Mouse (Mus musculus) liver, embryonic 13.5 days (tissue): ENCODE measurements around the gene Adamts9. TPM values are rescaled to one million over a fixed set of nuclear protein-coding genes. Genes with fewer than 3 reads are reported as not detected.
A peak's percentile ranks its signal among the peaks of the same experiment; 100 is the strongest.

ENCODE experiments used
- ATAC-seq: fragments of 200-750 bp; cut with Nextera tagmentation; 2 replicates; pipeline ENCODE4 v1.8.0; 2017; ENCODE audit warnings: low read depth, mild to moderate bottlenecking, moderate number of reproducible peaks, moderate library complexity
- DNase-seq: peaks from one replicate; pipeline ENCODE4 v3.0.0; 2022
- H3K27ac ChIP-seq: fragments of 300-500 bp; sonication (generic); 2 replicates; pipeline ENCODE4 v1.5.1; 2015; ENCODE audit warnings: moderate library complexity, mild to moderate bottlenecking, inconsistent platforms
- H3K27me3 ChIP-seq: fragments of 300-500 bp; sonication (generic); 2 replicates; pipeline ENCODE4 v1.6.1; 2015; ENCODE audit warnings: mild to moderate bottlenecking, inconsistent platforms
- H3K36me3 ChIP-seq: fragments of 300-500 bp; sonication (generic); 2 replicates; pipeline ENCODE4 v1.6.1; 2015; ENCODE audit warnings: mild to moderate bottlenecking, inconsistent platforms
- H3K4me1 ChIP-seq: fragments of 300-500 bp; sonication (generic); replicated peaks from 2 replicates; pipeline ENCODE4 v1.6.1; 2015; ENCODE audit warnings: inconsistent platforms
- H3K4me2 ChIP-seq: fragments of 300-500 bp; sonication (generic); 2 replicates; pipeline ENCODE4 v1.6.1; 2015; ENCODE audit warnings: inconsistent platforms, mild to moderate bottlenecking, moderate library complexity
- H3K4me3 ChIP-seq: fragments of 300-500 bp; sonication (generic); replicated peaks from 2 replicates; pipeline ENCODE4 v1.5.1; 2015; ENCODE audit warnings: mild to moderate bottlenecking, inconsistent platforms
- H3K9ac ChIP-seq: fragments of 300-500 bp; sonication (generic); 2 replicates; pipeline ENCODE4 v1.6.1; 2015; ENCODE audit warnings: mild to moderate bottlenecking, inconsistent platforms
- H3K9me3 ChIP-seq: fragments of 300-500 bp; sonication (generic); replicated peaks from 2 replicates; pipeline ENCODE4 v1.6.1; 2016; ENCODE audit warnings: inconsistent platforms
- WGBS: fragments of 180-500 bp; shearing (Covaris S2); methylation state at CpG from one replicate; pipeline ENCODE4 v1.1.7; 2015; ENCODE audit not compliant: insufficient replicate concordance; 5-methylcytosine and 5-hydroxymethylcytosine counted together
- polyA plus RNA-seq: library from polyadenylated mRNA; unstranded; fragments of >200 nt; fragmentation: Nextera tagmentation; extraction: Ambion mirVana; gene quantifications from 2 replicates; pipeline ENCODE4 v1.2.1, GENCODE M21; 2015

Adamts9 gene
- polyA plus RNA-seq, 1 experiment from 2014 or later: 0.91 TPM

- WGBS: 80% methylated on average over 6 of the region's 6 CpGs
- Histone ChIP-seq H3K27me3 (no peaks in the 10 kb centered on the region), H3K36me3 (no peaks in the 10 kb centered on the region), H3K4me1 (no peaks in the 10 kb centered on the region), H3K9me3 (no peaks in the 10 kb centered on the region), H3K4me2 (no peak overlapping the region), H3K9ac (no peak overlapping the region), H3K4me3 (no peak overlapping the region), H3K27ac (no peak overlapping the region)
- DNase-seq (no peak), ATAC-seq (no peak)
These were observed 17.7 kb upstream of the Adamts9 start for GRCm38 (mm10) chr6:92960997-92961396.

GRCm38 (mm10) chr6:92959416-92959815, 16.1 kb upstream of the Adamts9 start:
- Histone ChIP-seq H3K9me3 (no peaks in the 10 kb centered on the region), H3K9ac (no peak overlapping the region), H3K4me3 (no peak overlapping the region), H3K4me1 (no peaks in the 10 kb centered on the region), H3K4me2 (no peak overlapping the region), H3K27ac (no peak overlapping the region), H3K36me3 (no peaks in the 10 kb centered on the region), H3K27me3 (no peaks in the 10 kb centered on the region)
- WGBS: 46% methylated on average over 2 of the region's 2 CpGs
- no peak for DNase-seq
- ATAC-seq: no peak

- Histone ChIP-seq H3K4me3 (no peak overlapping the region), H3K4me2 (no peak overlapping the region), H3K4me1 (no peaks in the 10 kb centered on the region), H3K9me3 (0 out of 2 replicates have a peak, but pooled peaks cover 4% of the 10 kb centered on the region), H3K9ac (no peak overlapping the region), H3K27me3 (peaks cover 36% of the 10 kb centered on the region), H3K36me3 (no peaks in the 10 kb centered on the region), H3K27ac (no peak overlapping the region)
- no peak for DNase-seq
- no peak for ATAC-seq
- WGBS: 67% methylated on average over 6 of the region's 6 CpGs
These were observed 4.2 kb upstream of the Adamts9 start for GRCm38 (mm10) chr6:92947337-92948042.

- Histone ChIP-seq H3K9me3 (0 out of 2 replicates have a peak, but pooled peaks cover 4% of the 10 kb centered on the region), H3K4me1 (no peaks in the 10 kb centered on the region), H3K4me3 (no peak overlapping the region), H3K4me2 (no peak overlapping the region), H3K27ac (no peak overlapping the region), H3K9ac (no peak overlapping the region), H3K36me3 (no peaks in the 10 kb centered on the region), H3K27me3 (peaks cover 64% of the 10 kb centered on the region)
- ATAC-seq (no peak), DNase-seq (no peak)
- WGBS: 44% methylated on average over 7 of the region's 7 CpGs
These were observed 1.4 kb upstream of the Adamts9 start for GRCm38 (mm10) chr6:92944711-92945110.

- Histone ChIP-seq H3K4me2 (peak overlapping the region; percentile 58), H3K9me3 (0 out of 2 replicates have a peak, but pooled peaks cover 4% of the 10 kb centered on the region), H3K27ac (no peak overlapping the region), H3K36me3 (no peaks in the 10 kb centered on the region), H3K9ac (no peak overlapping the region), H3K4me3 (peak overlapping the region; percentile 52), H3K4me1 (no peaks in the 10 kb centered on the region), H3K27me3 (peaks cover 68% of the 10 kb centered on the region)
- DNase-seq (no peak), ATAC-seq (no peak)
- 4% methylated on average over 14 of the region's 14 CpGs for WGBS
These were observed 875 bp upstream of the Adamts9 start for GRCm38 (mm10) chr6:92944048-92944685.

- H3K9ac ChIP-seq: peak overlapping the region; percentile 1; the same call in 1 of the 2 replicates
- no peak for ATAC-seq
- H3K27ac ChIP-seq: peak overlapping the region; percentile 21; the same call in 1 of the 2 replicates
- H3K4me1 ChIP-seq: no peaks in the 10 kb centered on the region
- H3K36me3 ChIP-seq: no peaks in the 10 kb centered on the region
- H3K4me3 ChIP-seq: peak overlapping the region; percentile 52
- DNase-seq: no peak
- under 1% methylated on average over 30 of the region's 30 CpGs for WGBS
- no peaks in the 10 kb centered on the region for H3K9me3 ChIP-seq
- peaks cover 68% of the 10 kb centered on the region for H3K27me3 ChIP-seq
- H3K4me2 ChIP-seq: peak overlapping the region; percentile 58
These were observed 1.4 kb downstream of the Adamts9 start for GRCm38 (mm10) chr6:92941756-92942420.

GRCm38 (mm10) chr6:92941281-92941731, 2.0 kb downstream of the Adamts9 start:
- H3K4me2 ChIP-seq: peak overlapping the region; percentile 58
- peak overlapping the region; percentile 52 for H3K4me3 ChIP-seq
- peaks cover 65% of the 10 kb centered on the region for H3K27me3 ChIP-seq
- no peaks in the 10 kb centered on the region for H3K9me3 ChIP-seq
- no peaks in the 10 kb centered on the region for H3K36me3 ChIP-seq
- ATAC-seq (peak; percentile 74), DNase-seq (peak; percentile 1)
- peak overlapping the region; percentile 1; the same call in 1 of the 2 replicates for H3K9ac ChIP-seq
- WGBS: 1% methylated on average over 21 of the region's 21 CpGs
- H3K27ac ChIP-seq: no peak overlapping the region
- no peaks in the 10 kb centered on the region for H3K4me1 ChIP-seq

- Histone ChIP-seq H3K9me3 (no peaks in the 10 kb centered on the region), H3K4me2 (peak overlapping the region; percentile 58), H3K27ac (no peak overlapping the region), H3K36me3 (no peaks in the 10 kb centered on the region), H3K9ac (no peak overlapping the region), H3K4me1 (no peaks in the 10 kb centered on the region), H3K27me3 (peaks cover 62% of the 10 kb centered on the region), H3K4me3 (peak overlapping the region; percentile 52)
- no peak for ATAC-seq
- DNase-seq: no peak
- 2% methylated on average over 37 of the region's 37 CpGs for WGBS
These were observed 2.8 kb downstream of the Adamts9 start for GRCm38 (mm10) chr6:92940191-92941131.

- no peaks in the 10 kb centered on the region for H3K27me3 ChIP-seq
- no peak overlapping the region for H3K4me3 ChIP-seq
- no peak overlapping the region for H3K4me2 ChIP-seq
- H3K9me3 ChIP-seq: no peaks in the 10 kb centered on the region
- 49% methylated on average over 5 of the region's 5 CpGs for WGBS
- H3K4me1 ChIP-seq: no peaks in the 10 kb centered on the region
- no peak overlapping the region for H3K27ac ChIP-seq
- no peak for ATAC-seq
- H3K9ac ChIP-seq: no peak overlapping the region
- no peak for DNase-seq
- H3K36me3 ChIP-seq: no peaks in the 10 kb centered on the region
These were observed 15.0 kb downstream of the Adamts9 start for GRCm38 (mm10) chr6:92928261-92928660.

GRCm38 (mm10) chr6:92924536-92924935, 18.8 kb downstream of the Adamts9 start:
- Histone ChIP-seq H3K27ac (no peak overlapping the region), H3K9me3 (no peaks in the 10 kb centered on the region), H3K36me3 (no peaks in the 10 kb centered on the region), H3K27me3 (no peaks in the 10 kb centered on the region), H3K4me3 (no peak overlapping the region), H3K4me1 (no peaks in the 10 kb centered on the region), H3K4me2 (no peak overlapping the region), H3K9ac (no peak overlapping the region)
- DNase-seq (no peak), ATAC-seq (no peak)
- WGBS: 63% methylated on average over 8 of the region's 8 CpGs
